Mouse (Mus musculus): Measurements from ENCODE around the gene Pakap. TPM values are rescaled to one million over a fixed set of nuclear protein-coding genes. Genes with fewer than 3 reads are reported as not detected.

Pakap gene
- polyA plus RNA-seq, 1 experiment = 7.1 TPM

GRCm38 (mm10) chr4:57730047-57730446 is 162.1 kb downstream of the Pakap start:
- H3ac ChIP-seq (ENCODE audit: control insufficient read depth, insufficient read length, low read depth) = no peak overlapping the region
- no peaks in the 10 kb centered on the region for H3K79me2 ChIP-seq (ENCODE audit: control insufficient read depth, insufficient read depth)
- no peak overlapping the region for H3K4me3 ChIP-seq (ENCODE audit: insufficient read depth, poor library complexity, severe bottlenecking)
- H3K79me3 ChIP-seq (ENCODE audit: low read depth) = no peaks in the 10 kb centered on the region
- TF ChIP-seq USF1 (IDR thresholded peaks at IDR 0.05; ENCODE audit: low read depth) (no peak), MYOD1 (IDR thresholded peaks at IDR 0.05; ENCODE audit: control insufficient read depth, insufficient read length, low read depth) (peak; percentile 65)
- H3K36me3 ChIP-seq (ENCODE audit: control insufficient read depth, insufficient read depth) = no peaks in the 10 kb centered on the region
- H3K27me3 ChIP-seq (ENCODE audit: control insufficient read depth, insufficient read depth, insufficient read length) = no peaks in the 10 kb centered on the region

GRCm38 (mm10) chr4:57730801-57731598 is 163.0 kb downstream of the Pakap start:
- peak; percentile 75 for TF ChIP-seq MAX (IDR thresholded peaks at IDR 0.05)
- TF ChIP-seq FOSL1 (IDR thresholded peaks at IDR 0.05; ENCODE audit: insufficient read depth, low read length, poor library complexity, severe bottlenecking) = no peak
- peak; percentile 36 for TF ChIP-seq CEBPB (IDR thresholded peaks at IDR 0.05; ENCODE audit: low read depth)
- TF ChIP-seq MYOG (IDR thresholded peaks at IDR 0.05; ENCODE audit: control insufficient read depth, extremely low read depth, insufficient read length) = no peak
- TF ChIP-seq CTCF (IDR thresholded peaks at IDR 0.05; ENCODE audit: control insufficient read depth, insufficient read depth, insufficient read length) = no peak
- TF ChIP-seq USF1 (IDR thresholded peaks at IDR 0.05; ENCODE audit: low read depth) = peak; percentile 61
- TF ChIP-seq MYOD1 (IDR thresholded peaks at IDR 0.05; ENCODE audit: control insufficient read depth, insufficient read length, low read depth) = no peak
- no peak overlapping the region for H3K4me3 ChIP-seq (ENCODE audit: insufficient read depth, poor library complexity, severe bottlenecking)
- H3ac ChIP-seq (ENCODE audit: control insufficient read depth, insufficient read length, low read depth) = peak overlapping the region; percentile 0
- no peaks in the 10 kb centered on the region for H3K27me3 ChIP-seq (ENCODE audit: control insufficient read depth, insufficient read depth, insufficient read length)
- H3K36me3 ChIP-seq (ENCODE audit: control insufficient read depth, insufficient read depth) = no peaks in the 10 kb centered on the region
- H3K79me2 ChIP-seq (ENCODE audit: control insufficient read depth, insufficient read depth) = no peaks in the 10 kb centered on the region
- no peaks in the 10 kb centered on the region for H3K79me3 ChIP-seq (ENCODE audit: low read depth)

- Histone ChIP-seq H3K36me3 (ENCODE audit: control insufficient read depth, insufficient read depth) (peaks cover under 1% of the 10 kb centered on the region), H3ac (ENCODE audit: control insufficient read depth, insufficient read length, low read depth) (no peak overlapping the region), H3K79me2 (ENCODE audit: control insufficient read depth, insufficient read depth) (no peaks in the 10 kb centered on the region), H3K27me3 (ENCODE audit: control insufficient read depth, insufficient read depth, insufficient read length) (no peaks in the 10 kb centered on the region), H3K79me3 (ENCODE audit: low read depth) (no peaks in the 10 kb centered on the region), H3K4me3 (ENCODE audit: insufficient read depth, poor library complexity, severe bottlenecking) (no peak overlapping the region)
- TF ChIP-seq USF1 (IDR thresholded peaks at IDR 0.05; ENCODE audit: low read depth) = no peak
- TF ChIP-seq MYOD1 (IDR thresholded peaks at IDR 0.05; ENCODE audit: control insufficient read depth, insufficient read length, low read depth) = no peak
- TF ChIP-seq CEBPB (IDR thresholded peaks at IDR 0.05; ENCODE audit: low read depth) = no peak
- no peak for TF ChIP-seq CTCF (IDR thresholded peaks at IDR 0.05; ENCODE audit: control insufficient read depth, insufficient read depth, insufficient read length)
- no peak for TF ChIP-seq MAX (IDR thresholded peaks at IDR 0.05)
- no peak for TF ChIP-seq MYOG (IDR thresholded peaks at IDR 0.05; ENCODE audit: control insufficient read depth, extremely low read depth, insufficient read length)
- TF ChIP-seq FOSL1 (IDR thresholded peaks at IDR 0.05; ENCODE audit: insufficient read depth, low read length, poor library complexity, severe bottlenecking) = no peak
These were observed 164.4 kb downstream of the Pakap start for GRCm38 (mm10) chr4:57732351-57732750.

- H3K79me2 ChIP-seq (ENCODE audit: control insufficient read depth, insufficient read depth) = no peaks in the 10 kb centered on the region
- no peaks in the 10 kb centered on the region for H3K27me3 ChIP-seq (ENCODE audit: control insufficient read depth, insufficient read depth, insufficient read length)
- no peak overlapping the region for H3ac ChIP-seq (ENCODE audit: control insufficient read depth, insufficient read length, low read depth)
- H3K36me3 ChIP-seq (ENCODE audit: control insufficient read depth, insufficient read depth) = peaks cover 3% of the 10 kb centered on the region
- no peak for TF ChIP-seq MYOD1 (IDR thresholded peaks at IDR 0.05; ENCODE audit: control insufficient read depth, insufficient read length, low read depth)
- TF ChIP-seq MYOG (IDR thresholded peaks at IDR 0.05; ENCODE audit: control insufficient read depth, extremely low read depth, insufficient read length) = no peak
- no peak for TF ChIP-seq FOSL1 (IDR thresholded peaks at IDR 0.05; ENCODE audit: insufficient read depth, low read length, poor library complexity, severe bottlenecking)
- no peak for TF ChIP-seq MAX (IDR thresholded peaks at IDR 0.05)
- H3K79me3 ChIP-seq (ENCODE audit: low read depth) = no peaks in the 10 kb centered on the region
- H3K4me3 ChIP-seq (ENCODE audit: insufficient read depth, poor library complexity, severe bottlenecking) = no peak overlapping the region
These were observed 165.5 kb downstream of the Pakap start for GRCm38 (mm10) chr4:57733445-57733844.

GRCm38 (mm10) chr4:57735426-57735825 is 167.4 kb downstream of the Pakap start:
- TF ChIP-seq FOSL1 (IDR thresholded peaks at IDR 0.05; ENCODE audit: insufficient read depth, low read length, poor library complexity, severe bottlenecking) = peak; percentile 79
- no peak for TF ChIP-seq CEBPB (IDR thresholded peaks at IDR 0.05; ENCODE audit: low read depth)
- TF ChIP-seq MYOG (IDR thresholded peaks at IDR 0.05; ENCODE audit: control insufficient read depth, extremely low read depth, insufficient read length) = no peak
- peak; percentile 33 for TF ChIP-seq MAX (IDR thresholded peaks at IDR 0.05)
- TF ChIP-seq CTCF (IDR thresholded peaks at IDR 0.05; ENCODE audit: control insufficient read depth, insufficient read depth, insufficient read length) = no peak
- peak; percentile 63 for TF ChIP-seq MYOD1 (IDR thresholded peaks at IDR 0.05; ENCODE audit: control insufficient read depth, insufficient read length, low read depth)
- no peak for TF ChIP-seq USF1 (IDR thresholded peaks at IDR 0.05; ENCODE audit: low read depth)
- Histone ChIP-seq H3K79me2 (ENCODE audit: control insufficient read depth, insufficient read depth) (no peaks in the 10 kb centered on the region), H3ac (ENCODE audit: control insufficient read depth, insufficient read length, low read depth) (no peak overlapping the region), H3K4me3 (ENCODE audit: insufficient read depth, poor library complexity, severe bottlenecking) (no peak overlapping the region), H3K27me3 (ENCODE audit: control insufficient read depth, insufficient read depth, insufficient read length) (no peaks in the 10 kb centered on the region), H3K79me3 (ENCODE audit: low read depth) (no peaks in the 10 kb centered on the region), H3K36me3 (ENCODE audit: control insufficient read depth, insufficient read depth) (peaks cover 3% of the 10 kb centered on the region)
